Mouse (Mus musculus) spleen, adult 12 weeks (tissue): ENCODE measurements around the gene Txlng.

Experiments used
- DNase-seq: peaks from one replicate; pipeline ENCODE4 v3.0.0; 2022; ENCODE audit warnings: low spot score

Gene Txlng

DNA sequence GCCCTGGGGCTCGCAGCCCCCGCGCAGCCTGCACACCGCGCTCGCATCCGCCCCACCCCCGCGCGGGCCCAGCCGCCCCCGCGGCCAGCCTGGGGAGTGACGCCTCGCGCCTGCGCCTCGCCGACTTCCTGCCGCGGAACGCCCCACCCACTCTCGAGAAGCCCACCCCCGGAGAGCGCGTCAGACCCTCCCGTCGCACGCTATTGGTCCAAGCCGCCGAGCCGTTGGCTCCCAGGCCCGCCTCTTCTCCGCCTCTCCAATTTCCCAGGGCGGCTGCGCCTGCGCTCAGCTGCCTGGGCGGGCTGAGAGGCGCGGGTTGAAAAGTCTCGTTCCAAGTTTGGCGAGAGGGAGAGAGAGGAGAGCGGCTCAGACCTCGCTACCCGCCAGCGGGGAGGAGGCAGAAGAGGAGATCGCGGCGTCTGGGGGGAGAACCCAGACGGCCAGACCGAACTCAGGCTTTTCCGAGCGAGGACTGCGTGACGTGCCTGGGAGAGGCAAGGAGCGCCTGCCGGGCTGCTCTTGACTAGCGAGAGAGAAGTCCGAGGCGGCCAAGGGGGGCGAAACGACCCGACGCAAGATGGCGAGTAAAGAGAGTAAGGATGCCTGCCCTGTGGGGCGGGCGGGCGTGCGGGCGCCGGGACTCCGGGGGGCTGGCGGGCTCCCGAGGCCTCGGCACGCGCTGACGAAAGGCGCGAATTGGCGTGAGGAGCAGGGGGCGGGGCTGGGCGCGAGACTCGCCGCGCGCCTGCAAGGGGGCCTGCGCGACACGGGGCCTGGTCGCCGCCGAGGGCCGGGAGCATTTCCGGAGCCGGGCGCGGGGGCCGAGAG is 68.9 kb downstream of the Txlng start, which contains the start of gene Rbbp7:
Gene Rbbp7 (plus strand): TSS at position 288 of the 828 bp plus-strand sequence.
- DNase-seq: peak; percentile 81

DNA sequence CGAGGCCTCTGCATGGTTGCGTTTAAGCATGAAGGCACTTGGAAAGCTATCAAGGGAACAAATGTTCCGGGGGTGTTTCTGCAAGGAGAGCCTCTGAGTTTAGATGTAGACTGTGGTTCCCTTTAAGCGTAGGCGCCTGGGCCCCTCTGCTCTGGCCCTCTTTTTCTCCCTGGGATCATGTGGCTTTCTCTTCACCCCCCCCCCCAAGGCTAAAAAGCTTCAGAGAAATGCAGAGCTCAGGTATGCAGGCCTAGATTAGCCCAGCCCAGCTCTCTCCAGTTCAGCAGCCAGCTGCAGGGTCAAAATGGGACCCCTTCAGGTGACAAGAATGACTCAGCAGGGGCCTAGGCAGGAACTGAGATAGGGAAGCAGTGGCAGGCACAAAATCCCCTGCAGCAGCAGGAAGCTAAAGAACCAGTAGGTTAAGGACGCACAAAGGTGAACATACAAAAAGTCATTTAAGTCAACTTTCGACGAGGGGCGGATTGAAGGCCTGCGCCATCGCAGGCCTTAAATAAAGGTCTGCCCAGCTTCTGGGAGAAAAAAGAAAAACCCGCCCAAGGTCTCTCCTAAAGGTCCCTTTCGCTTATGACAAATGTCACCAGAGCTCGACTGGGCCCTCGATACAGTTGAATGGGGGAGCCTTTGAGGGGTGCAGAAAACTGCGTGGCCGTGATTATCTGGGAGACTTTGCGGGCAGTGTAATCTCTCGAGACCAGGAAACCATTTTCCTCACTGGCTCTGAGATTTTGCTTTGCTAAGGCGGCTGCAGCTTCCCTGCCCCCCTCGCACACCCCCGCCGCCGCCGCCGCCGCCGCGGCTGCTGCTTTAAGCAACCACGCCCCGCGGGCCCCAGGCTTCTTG is 69.8 kb downstream of the Txlng start:
- no peak for DNase-seq

DNA sequence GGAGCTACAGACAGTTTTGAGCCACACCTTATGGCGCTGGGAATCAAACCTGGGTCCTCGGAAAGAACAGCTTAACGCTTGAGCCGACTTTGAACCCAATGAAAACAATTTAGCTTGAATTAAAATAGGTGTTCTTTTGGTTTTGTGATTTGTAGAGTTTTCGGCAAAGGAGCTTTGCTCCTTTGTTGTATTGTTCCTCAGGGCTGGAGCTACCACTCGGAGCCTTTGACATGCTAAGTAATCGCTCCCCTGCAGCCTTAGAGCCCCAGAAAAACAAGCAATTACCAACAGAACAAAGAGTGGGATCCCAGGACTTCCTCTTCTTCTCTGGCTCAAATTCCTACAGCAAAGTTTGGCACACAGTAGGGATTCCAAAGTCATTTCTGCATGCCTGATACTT is 73.2 kb downstream of the Txlng start:
- DNase-seq: no peak

DNA sequence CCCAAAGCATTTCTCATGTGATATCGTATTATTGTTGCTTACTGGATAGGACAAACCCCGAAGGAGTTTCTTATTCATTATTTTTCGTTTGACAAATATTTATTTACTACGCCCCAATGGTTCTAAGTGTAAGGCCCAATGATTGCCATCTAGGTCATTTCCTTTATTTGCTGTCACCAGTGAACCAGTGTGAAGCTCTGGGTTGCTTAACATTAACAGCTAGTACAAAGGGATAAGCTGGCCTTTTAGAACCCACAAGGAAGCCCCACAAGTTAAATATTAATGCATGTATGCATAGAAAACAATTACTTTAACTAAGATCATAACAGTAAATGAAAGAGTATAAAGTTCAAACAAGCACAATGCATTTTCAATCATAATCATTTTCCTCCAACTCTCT is 74.9 kb downstream of the Txlng start:
- DNase-seq: no peak

DNA sequence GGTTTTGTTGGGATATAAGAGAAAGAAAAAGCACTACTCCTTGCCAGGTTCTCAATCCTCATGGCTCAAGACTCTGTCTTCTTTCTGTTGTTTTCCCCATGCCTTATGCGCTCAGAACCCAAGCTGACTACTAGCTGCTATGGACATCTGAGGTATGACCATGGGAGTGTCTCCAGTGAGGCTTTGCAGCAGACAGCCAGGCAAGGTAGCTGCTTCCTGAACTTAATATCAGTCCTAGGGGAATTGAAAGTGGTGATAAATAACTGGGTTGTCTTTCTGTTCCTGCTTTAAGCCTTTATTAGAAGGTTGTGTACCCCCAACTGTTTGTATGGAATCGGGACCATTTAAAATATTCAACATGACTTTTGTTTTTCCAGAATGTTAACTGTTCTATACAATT is 76.8 kb downstream of the Txlng start:
- no peak for DNase-seq

DNA sequence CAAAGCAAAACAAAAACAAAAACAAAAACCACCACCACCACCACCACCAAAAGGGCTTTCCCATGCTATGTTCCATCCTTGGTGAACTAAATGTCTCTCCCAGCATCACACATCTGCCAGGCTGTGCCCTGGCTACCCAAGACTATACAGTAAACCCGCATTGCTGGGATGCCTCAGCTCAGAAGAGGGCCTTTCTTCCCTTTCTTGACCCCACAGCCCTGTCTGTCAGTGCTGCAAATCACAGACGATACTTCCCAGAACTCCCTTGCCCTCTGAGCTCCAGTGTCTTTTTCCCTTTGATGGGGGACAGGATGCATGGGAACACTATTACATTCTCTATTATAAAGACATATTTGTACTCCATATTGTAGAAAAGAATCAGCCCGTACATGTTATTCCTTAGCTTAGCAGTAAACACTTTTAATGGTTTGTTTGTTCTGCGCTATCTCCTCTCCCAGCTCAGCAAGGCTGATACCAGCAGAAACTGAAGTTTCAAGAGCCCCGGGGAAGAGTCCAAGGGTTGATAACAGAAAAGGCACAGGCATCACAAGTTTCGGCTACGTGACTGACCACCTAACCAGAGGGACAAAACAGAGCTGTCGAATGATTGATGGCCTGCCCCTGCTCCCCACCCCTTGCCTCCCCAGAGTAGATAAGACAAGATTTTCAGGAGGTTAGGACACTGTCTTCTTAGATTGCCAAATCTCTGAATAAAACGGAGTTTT is 80.4 kb downstream of the Txlng start:
- no peak for DNase-seq

DNA sequence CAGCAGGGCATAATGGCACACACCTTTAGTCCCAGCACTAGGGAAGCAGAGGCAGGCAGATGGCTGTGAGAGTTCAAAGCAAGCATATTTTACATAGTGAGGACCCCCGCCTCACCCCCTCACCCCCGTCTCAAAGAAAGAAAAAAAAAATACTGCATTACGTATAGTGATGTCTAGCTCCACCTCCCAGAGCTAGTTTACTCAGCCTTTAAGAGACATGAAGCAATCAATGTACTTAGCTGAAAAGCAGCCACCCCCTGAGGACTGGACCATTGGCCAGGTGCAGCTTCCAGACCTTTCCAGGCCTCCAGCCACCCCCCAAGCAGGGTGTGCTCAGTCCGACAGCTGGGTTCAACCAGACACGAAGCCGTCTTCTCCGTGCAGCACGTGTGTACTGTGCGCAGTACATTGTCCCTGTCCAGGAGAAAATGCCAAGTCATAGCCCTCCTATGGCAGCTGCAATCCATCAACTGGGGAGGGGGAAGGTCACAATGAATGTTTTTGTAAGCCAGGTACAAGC is 93.1 kb downstream of the Txlng start:
- no peak for DNase-seq

DNA sequence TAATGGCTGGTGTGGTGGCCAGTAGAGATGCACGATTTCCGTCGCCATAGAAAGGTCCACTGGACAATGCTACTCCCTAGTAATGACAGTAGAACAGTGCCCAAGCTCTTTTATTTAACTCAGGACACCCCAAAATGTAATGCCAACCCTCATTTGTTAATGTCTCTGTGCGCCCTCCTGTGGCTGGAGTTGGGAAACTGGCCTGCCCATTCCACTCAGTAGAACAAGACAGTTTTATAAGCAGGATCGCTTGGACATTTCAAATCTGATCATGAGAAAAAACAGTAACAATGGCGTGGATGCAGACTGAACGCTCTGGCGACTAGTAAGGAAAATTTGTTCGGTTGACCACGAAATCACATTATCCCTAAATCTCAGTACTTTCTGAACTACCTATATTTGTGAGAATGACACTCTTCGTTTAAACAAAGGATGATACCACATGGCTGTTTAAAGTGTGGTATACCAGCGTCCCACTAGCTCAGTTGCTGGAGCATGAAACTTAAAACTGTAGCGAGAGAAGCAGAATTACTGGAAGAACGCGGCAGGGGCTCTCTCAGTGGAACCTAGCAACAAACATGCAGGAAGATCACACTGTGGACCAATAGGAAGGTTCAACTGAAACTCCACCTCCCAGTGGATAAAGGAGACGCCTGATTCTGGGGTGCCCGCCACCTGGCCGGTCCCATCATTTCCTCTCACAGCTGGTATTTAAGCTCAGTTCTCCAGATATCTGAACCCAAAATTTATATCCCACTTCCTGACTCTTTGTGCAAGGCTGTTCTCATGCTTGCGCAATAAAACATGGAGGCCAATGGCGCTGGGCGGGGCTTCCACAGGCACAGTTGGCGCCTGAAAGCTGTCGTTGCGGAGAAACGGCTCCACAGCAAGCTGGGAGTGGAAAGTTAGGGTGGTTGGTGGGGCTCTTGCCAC is 94.0 kb downstream of the Txlng start:
- peak; percentile 37 for DNase-seq

DNA sequence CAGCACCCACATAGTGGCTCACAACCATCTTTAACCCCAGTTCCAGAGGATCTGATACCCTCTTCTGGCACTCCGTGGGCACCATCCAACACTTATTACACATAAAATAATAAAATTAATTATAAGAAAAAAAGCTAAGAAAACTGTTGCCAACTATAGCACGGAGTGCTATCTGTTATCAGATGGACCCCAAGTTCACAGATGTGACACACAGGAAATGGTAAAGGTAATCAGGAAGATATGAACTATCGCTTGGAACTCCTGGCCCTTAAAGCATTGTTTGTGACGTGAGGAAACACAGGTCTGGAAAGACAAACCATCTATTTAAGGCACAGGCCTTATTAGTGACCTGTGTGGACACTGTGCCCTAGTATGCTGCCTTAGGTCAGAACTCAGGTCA is 99.2 kb downstream of the Txlng start:
- no peak for DNase-seq
